Mouse (Mus musculus) cortical plate, adult 2 months (tissue): Measurements from ENCODE around the gene Aoah.

ENCODE experiments used
- CTCF ChIP-seq: fragments of 200-500 bp; IDR thresholded peaks from 2 replicates; pipeline ENCODE4 v1.5.1; 2011; ENCODE audit warnings: mild to moderate bottlenecking, control low read depth, low read length; ENCODE audit not compliant: insufficient read depth; ENCODE audit errors: extremely low read depth
- POLR2A ChIP-seq: fragments of 200-500 bp; IDR thresholded peaks from 2 replicates; pipeline ENCODE4 v1.6.1; 2011; ENCODE audit warnings: mild to moderate bottlenecking, low read length, control low read depth; ENCODE audit not compliant: insufficient read depth; ENCODE audit errors: extremely low read depth

- TF ChIP-seq POLR2A, result no peak
- no peak for TF ChIP-seq CTCF
Measured at GRCm38 (mm10) chr13:20899372-20899771, 105.5 kb downstream of the Aoah start.
